Mouse (Mus musculus): ENCODE data around the gene Hlf.

- TF ChIP-seq CTCF (IDR thresholded peaks at IDR 0.05; ENCODE audit: low read depth, low read length) (no peak), POLR2AphosphoS5 (IDR thresholded peaks at IDR 0.05; ENCODE audit: insufficient replicate concordance, low read depth, low read length) (no peak), TAL1 (conservative IDR thresholded peaks at IDR 0.05; ENCODE audit: low read depth, low read length) (no peak)
Observed at GRCm38 (mm10) chr11:90369115-90369514, 21.6 kb downstream of the Hlf start.
